Mouse (Mus musculus) heart, postnatal 0 days (tissue): ENCODE measurements at regions not wholly inside any gene's neighbourhood (a gene's known extent, or its start where the extent isn't known, plus 50 kb on each side); places are given as distances from the start of the nearest gene placed in this dataset.

Source experiments
- CTCF ChIP-seq: IDR thresholded peaks from 2 replicates; pipeline ENCODE4 v1.5.1; 2016; ENCODE audit warnings: antibody characterized with exemption, control low read depth, low read depth
- EP300 ChIP-seq: IDR thresholded peaks from 2 replicates; pipeline ENCODE4 v1.6.1; 2016; ENCODE audit warnings: antibody characterized with exemption, low read depth

DNA sequence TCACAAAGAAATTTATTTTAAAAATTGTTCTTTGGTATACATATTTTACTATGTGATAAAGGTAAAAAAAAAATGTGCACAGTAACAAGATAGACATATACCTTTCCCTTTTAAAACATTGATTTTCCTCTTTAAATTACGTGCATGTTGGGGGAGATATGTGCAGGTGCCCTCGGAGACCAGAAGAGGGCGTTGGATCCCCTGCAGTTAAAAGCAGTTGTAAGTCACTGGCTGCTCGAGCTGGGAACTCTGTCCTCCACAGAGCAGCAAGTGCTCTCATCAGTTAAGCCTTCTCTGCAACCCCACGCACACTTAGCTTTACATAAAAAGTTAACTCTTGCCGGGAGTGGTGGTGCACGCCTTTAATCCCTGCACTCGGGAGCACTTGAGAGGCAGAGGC lies 172.3 kb upstream of the Foxn2 start:
- TF ChIP-seq CTCF, result no peak
- no peak for TF ChIP-seq EP300
